Mouse (Mus musculus): ENCODE measurements around the gene Cybrd1. TPM values are rescaled to one million over a fixed set of nuclear protein-coding genes. Genes with fewer than 3 reads are reported as not detected.

Cybrd1 gene
- polyA plus RNA-seq, 1 experiment: 0.85 TPM

- Histone ChIP-seq H3K27me3 (ENCODE audit: control insufficient read depth, insufficient read depth, low read length, poor library complexity, severe bottlenecking) (no peaks in the 10 kb centered on the region), H3K9me3 (replicated peaks; ENCODE audit: control insufficient read depth, insufficient read depth, low read length, poor library complexity, severe bottlenecking) (no peaks in the 10 kb centered on the region), H3K4me1 (ENCODE audit: control insufficient read depth, insufficient read depth, low read length) (peaks cover 4% of the 10 kb centered on the region), H3K9ac (ENCODE audit: low read depth, poor library complexity, severe bottlenecking) (no peak overlapping the region), H3K4me3 (ENCODE audit: low read depth, low read length) (no peak overlapping the region), H3K27ac (ENCODE audit: insufficient read depth, low read length) (no peak overlapping the region), H3K36me3 (ENCODE audit: control insufficient read depth, insufficient read depth, low read length, poor library complexity, severe bottlenecking) (no peaks in the 10 kb centered on the region)
- TF ChIP-seq EP300 (IDR thresholded peaks at IDR 0.05; ENCODE audit: insufficient read depth, low read depth, low read length): no peak
- no peak for TF ChIP-seq CTCF (IDR thresholded peaks at IDR 0.05; ENCODE audit: low read depth, low read length)
- no peak for TF ChIP-seq POLR2A (IDR thresholded peaks at IDR 0.05; ENCODE audit: insufficient read depth, low read length)
Observed at GRCm38 (mm10) chr2:71180566-71181217, 63.0 kb downstream of the Cybrd1 start.

GRCm38 (mm10) chr2:71187950-71188349 lies 70.2 kb downstream of the Cybrd1 start:
- Histone ChIP-seq H3K27ac (ENCODE audit: insufficient read depth, low read length) (no peak overlapping the region), H3K9ac (ENCODE audit: low read depth, poor library complexity, severe bottlenecking) (no peak overlapping the region), H3K9me3 (replicated peaks; ENCODE audit: control insufficient read depth, insufficient read depth, low read length, poor library complexity, severe bottlenecking) (0 out of 2 replicates have a peak, but pooled peaks cover 2% of the 10 kb centered on the region), H3K4me3 (ENCODE audit: low read depth, low read length) (no peak overlapping the region), H3K27me3 (ENCODE audit: control insufficient read depth, insufficient read depth, low read length, poor library complexity, severe bottlenecking) (no peaks in the 10 kb centered on the region; the same call in 1 of the 2 replicates), H3K36me3 (ENCODE audit: control insufficient read depth, insufficient read depth, low read length, poor library complexity, severe bottlenecking) (no peaks in the 10 kb centered on the region), H3K4me1 (ENCODE audit: control insufficient read depth, insufficient read depth, low read length) (peaks cover 4% of the 10 kb centered on the region)
- no peak for TF ChIP-seq EP300 (IDR thresholded peaks at IDR 0.05; ENCODE audit: insufficient read depth, low read depth, low read length)
- no peak for TF ChIP-seq CTCF (IDR thresholded peaks at IDR 0.05; ENCODE audit: low read depth, low read length)
- no peak for TF ChIP-seq POLR2A (IDR thresholded peaks at IDR 0.05; ENCODE audit: insufficient read depth, low read length)

DNA sequence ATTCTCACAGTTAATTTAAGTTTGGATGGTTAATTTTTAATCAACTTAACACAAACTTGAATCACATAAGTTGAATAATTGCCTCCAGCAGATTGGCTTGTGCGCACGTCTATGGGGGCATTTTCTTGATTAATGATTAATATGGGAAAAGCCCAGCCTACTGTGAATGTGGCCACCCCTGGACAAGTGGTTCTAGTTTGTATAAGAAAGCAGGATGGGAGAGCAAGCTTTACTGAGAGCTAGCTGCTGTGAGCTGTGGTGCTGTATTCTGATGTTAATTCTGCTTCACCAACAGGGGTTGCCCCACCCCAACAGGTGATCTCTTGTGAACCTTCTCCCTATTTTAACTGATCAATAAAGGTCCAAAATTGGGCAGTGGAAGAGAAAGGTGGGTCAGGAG lies 71.1 kb downstream of the Cybrd1 start:
- Histone ChIP-seq H3K27me3 (ENCODE audit: control insufficient read depth, insufficient read depth, low read length, poor library complexity, severe bottlenecking) (no peaks in the 10 kb centered on the region; the same call in 1 of the 2 replicates), H3K4me1 (ENCODE audit: control insufficient read depth, insufficient read depth, low read length) (peaks cover 2% of the 10 kb centered on the region), H3K36me3 (ENCODE audit: control insufficient read depth, insufficient read depth, low read length, poor library complexity, severe bottlenecking) (no peaks in the 10 kb centered on the region), H3K27ac (ENCODE audit: insufficient read depth, low read length) (peak overlapping the region; percentile 73), H3K9me3 (replicated peaks; ENCODE audit: control insufficient read depth, insufficient read depth, low read length, poor library complexity, severe bottlenecking) (0 out of 2 replicates have a peak, but pooled peaks cover 2% of the 10 kb centered on the region), H3K9ac (ENCODE audit: low read depth, poor library complexity, severe bottlenecking) (no peak overlapping the region), H3K4me3 (ENCODE audit: low read depth, low read length) (peak overlapping the region; percentile 32; the same call in 1 of the 2 replicates)
- TF ChIP-seq POLR2A (IDR thresholded peaks at IDR 0.05; ENCODE audit: insufficient read depth, low read length): no peak
- TF ChIP-seq EP300 (IDR thresholded peaks at IDR 0.05; ENCODE audit: insufficient read depth, low read depth, low read length): peak; percentile 35; the same call in 1 of the 2 replicates

GRCm38 (mm10) chr2:71191391-71192194 lies 73.9 kb downstream of the Cybrd1 start:
- Histone ChIP-seq H3K4me3 (ENCODE audit: low read depth, low read length) (no peak overlapping the region), H3K27me3 (ENCODE audit: control insufficient read depth, insufficient read depth, low read length, poor library complexity, severe bottlenecking) (no peaks in the 10 kb centered on the region; the same call in 1 of the 2 replicates), H3K4me1 (ENCODE audit: control insufficient read depth, insufficient read depth, low read length) (peaks cover 2% of the 10 kb centered on the region), H3K27ac (ENCODE audit: insufficient read depth, low read length) (no peak overlapping the region), H3K9me3 (replicated peaks; ENCODE audit: control insufficient read depth, insufficient read depth, low read length, poor library complexity, severe bottlenecking) (0 out of 2 replicates have a peak, but pooled peaks cover 2% of the 10 kb centered on the region), H3K9ac (ENCODE audit: low read depth, poor library complexity, severe bottlenecking) (no peak overlapping the region; the same call in 1 of the 2 replicates), H3K36me3 (ENCODE audit: control insufficient read depth, insufficient read depth, low read length, poor library complexity, severe bottlenecking) (no peaks in the 10 kb centered on the region)
- TF ChIP-seq CTCF (IDR thresholded peaks at IDR 0.05; ENCODE audit: low read depth, low read length): no peak
- TF ChIP-seq POLR2A (IDR thresholded peaks at IDR 0.05; ENCODE audit: insufficient read depth, low read length): no peak
- no peak for TF ChIP-seq EP300 (IDR thresholded peaks at IDR 0.05; ENCODE audit: insufficient read depth, low read depth, low read length)

DNA sequence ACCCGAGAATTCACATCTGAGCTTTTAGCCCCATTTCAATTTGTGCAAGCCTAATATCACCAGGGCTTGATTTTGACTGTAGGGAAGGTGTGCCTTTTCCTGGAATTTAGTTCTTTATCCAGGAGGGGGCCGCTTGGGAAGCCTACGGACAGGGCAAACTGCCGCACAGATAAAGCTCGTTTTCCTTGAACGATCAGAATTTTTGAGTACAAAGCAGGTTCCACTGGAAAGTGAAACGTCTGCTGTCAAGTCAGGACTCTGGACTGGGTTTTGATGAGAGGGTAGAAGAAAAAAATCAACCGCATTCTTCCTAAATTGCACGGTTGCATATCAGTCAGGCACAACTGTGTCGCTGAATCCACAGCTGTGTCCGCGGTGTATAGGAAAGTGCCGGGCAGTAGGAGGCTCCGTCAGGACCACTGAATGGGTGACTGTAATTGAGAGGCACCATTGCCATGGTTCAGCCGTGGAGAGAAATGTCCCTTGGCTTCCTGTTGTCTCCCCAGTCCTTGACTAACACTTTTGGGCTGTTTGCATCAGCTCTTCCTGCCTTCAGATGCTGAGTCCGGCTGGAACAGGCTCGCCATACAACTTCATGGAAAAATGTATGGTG lies 74.6 kb downstream of the Cybrd1 start:
- Histone ChIP-seq H3K27ac (ENCODE audit: insufficient read depth, low read length) (no peak overlapping the region), H3K4me3 (ENCODE audit: low read depth, low read length) (no peak overlapping the region)
- TF ChIP-seq CTCF (IDR thresholded peaks at IDR 0.05; ENCODE audit: low read depth, low read length) (no peak), EP300 (IDR thresholded peaks at IDR 0.05; ENCODE audit: insufficient read depth, low read depth, low read length) (no peak), POLR2A (IDR thresholded peaks at IDR 0.05; ENCODE audit: insufficient read depth, low read length) (no peak)

More for the DNA sequence above, 74.6 kb downstream of the Cybrd1 start:
- Histone ChIP-seq H3K36me3 (ENCODE audit: control insufficient read depth, insufficient read depth, low read length, poor library complexity, severe bottlenecking) (no peaks in the 10 kb centered on the region), H3K9me3 (replicated peaks; ENCODE audit: control insufficient read depth, insufficient read depth, low read length, poor library complexity, severe bottlenecking) (0 out of 2 replicates have a peak, but pooled peaks cover under 1% of the 10 kb centered on the region), H3K9ac (ENCODE audit: low read depth, poor library complexity, severe bottlenecking) (no peak overlapping the region; the same call in 1 of the 2 replicates), H3K27me3 (ENCODE audit: control insufficient read depth, insufficient read depth, low read length, poor library complexity, severe bottlenecking) (no peaks in the 10 kb centered on the region; the same call in 1 of the 2 replicates), H3K4me1 (ENCODE audit: control insufficient read depth, insufficient read depth, low read length) (peaks cover 2% of the 10 kb centered on the region)

Other genes with a start within 250 kb of the Cybrd1 start
- 52.8 and 54.0 TPM in 2 replicates for gene Dcaf17, start 62.6 kb upstream of the Cybrd1 start, polyA plus RNA-seq (2011; ENCODE audit: insufficient read depth, insufficient read length, low read depth, missing spikeins)
- 18.1 and 21.1 TPM in 2 replicates for gene Mettl8, start 62.3 kb upstream of the Cybrd1 start, polyA plus RNA-seq (2011; ENCODE audit: insufficient read depth, insufficient read length, low read depth, missing spikeins)
- gene Dync1i2, start 93.8 kb downstream of the Cybrd1 start, polyA plus RNA-seq (2011; ENCODE audit: insufficient read depth, insufficient read length, low read depth, missing spikeins): 140 and 149 TPM in 2 replicates
- gene Slc25a12, start 249.8 kb downstream of the Cybrd1 start, polyA plus RNA-seq (2011; ENCODE audit: insufficient read depth, insufficient read length, low read depth, missing spikeins): 80.0 and 89.2 TPM in 2 replicates

Data from ES-Bruce4 (cell line).